Mouse (Mus musculus): ENCODE measurements around the gene Xlr5a. TPM values are rescaled to one million over a fixed set of nuclear protein-coding genes. Genes with fewer than 3 reads are reported as not detected.
"Not testable (repeated sequence)": the region's sequence is repeated elsewhere in the genome, so short reads cannot be mapped to it uniquely, and the experiment has no call there.

The Xlr5a gene
- polyA plus RNA-seq, 1 experiment from 2014 or later, result not detected

DNA sequence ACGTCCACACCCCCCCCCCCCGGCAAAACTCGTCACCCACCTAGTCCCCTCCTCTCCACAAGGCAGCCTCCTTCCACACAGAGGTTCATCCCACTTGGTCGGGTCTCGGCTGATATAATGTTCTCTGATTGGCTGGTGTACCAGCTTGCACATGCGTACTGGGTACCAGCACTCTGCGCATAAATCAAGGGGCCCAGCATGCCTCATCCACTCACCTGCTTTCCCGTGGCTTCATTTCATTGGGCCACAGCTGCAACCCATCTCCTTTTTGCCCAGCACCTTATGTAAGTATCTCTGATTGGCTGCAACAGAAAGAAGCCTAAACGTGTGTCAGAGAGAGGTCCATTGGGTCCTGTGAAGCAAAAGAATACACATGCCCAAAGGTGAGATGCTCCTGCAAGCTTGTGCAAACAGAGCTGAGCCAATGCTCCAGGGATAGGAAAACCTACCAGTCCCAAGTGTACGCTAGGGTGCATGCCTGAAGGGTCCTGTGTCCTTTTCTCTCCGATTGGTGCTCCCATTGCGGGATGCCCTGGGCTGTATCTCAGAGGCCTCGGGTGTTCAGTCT, 195.8 kb downstream of the Xlr5a start, which contains the start of gene Xlr3a:
Gene Xlr3a (minus strand): TSS at position 155 of the 568 bp plus-strand sequence.
- WGBS, result 71% methylated on average over 13 of the region's 13 CpGs
- not testable (repeated sequence) for DNase-seq (ENCODE audit: low spot score); H3K9me3 ChIP-seq; H3K27me3 ChIP-seq (ENCODE audit: insufficient read depth, poor library complexity, severe bottlenecking); H3K36me3 ChIP-seq; H3K4me1 ChIP-seq; H3K4me3 ChIP-seq; H3K27ac ChIP-seq

- not testable (repeated sequence) for H3K27ac ChIP-seq; H3K27me3 ChIP-seq (ENCODE audit: insufficient read depth, poor library complexity, severe bottlenecking); H3K4me1 ChIP-seq; H3K9me3 ChIP-seq; H3K4me3 ChIP-seq; DNase-seq (ENCODE audit: low spot score); H3K36me3 ChIP-seq
- 77% methylated on average over 19 of the region's 19 CpGs for WGBS
Measured at GRCm38 (mm10) chrX:73082267-73083055, 210.3 kb downstream of the Xlr5a start, which contains the start of gene Xlr4a. Xlr4a (minus strand) TSS chrX:73082478.

- not testable (repeated sequence) for H3K27ac ChIP-seq; H3K9me3 ChIP-seq; H3K4me1 ChIP-seq; DNase-seq (ENCODE audit: low spot score); H3K4me3 ChIP-seq; H3K36me3 ChIP-seq
- peaks cover 32% of the 10 kb centered on the region for H3K27me3 ChIP-seq (ENCODE audit: insufficient read depth, poor library complexity, severe bottlenecking)
- 72% methylated on average over 2 of the region's 5 CpGs for WGBS
Measured at GRCm38 (mm10) chrX:73066765-73067312, 225.9 kb downstream of the Xlr5a start.

- DNase-seq (ENCODE audit: low spot score), result no peak
- Histone ChIP-seq H3K4me1 (0 out of 2 replicates have a peak, but pooled peaks cover 3% of the 10 kb centered on the region), H3K4me3 (peak within 1 kb of the TSS; percentile 42), H3K27ac (no peak within 1 kb of the TSS), H3K9me3 (no peaks in the 10 kb centered on the region), H3K36me3 (no peaks in the 10 kb centered on the region), H3K27me3 (ENCODE audit: insufficient read depth, poor library complexity, severe bottlenecking) (peaks cover 32% of the 10 kb centered on the region)
- 25% methylated on average over 7 of the region's 7 CpGs for WGBS
Measured at GRCm38 (mm10) chrX:73064415-73064793, 228.4 kb downstream of the Xlr5a start, which contains the start of gene Pnma3. Pnma3 (plus strand) TSS chrX:73064787.

DNA sequence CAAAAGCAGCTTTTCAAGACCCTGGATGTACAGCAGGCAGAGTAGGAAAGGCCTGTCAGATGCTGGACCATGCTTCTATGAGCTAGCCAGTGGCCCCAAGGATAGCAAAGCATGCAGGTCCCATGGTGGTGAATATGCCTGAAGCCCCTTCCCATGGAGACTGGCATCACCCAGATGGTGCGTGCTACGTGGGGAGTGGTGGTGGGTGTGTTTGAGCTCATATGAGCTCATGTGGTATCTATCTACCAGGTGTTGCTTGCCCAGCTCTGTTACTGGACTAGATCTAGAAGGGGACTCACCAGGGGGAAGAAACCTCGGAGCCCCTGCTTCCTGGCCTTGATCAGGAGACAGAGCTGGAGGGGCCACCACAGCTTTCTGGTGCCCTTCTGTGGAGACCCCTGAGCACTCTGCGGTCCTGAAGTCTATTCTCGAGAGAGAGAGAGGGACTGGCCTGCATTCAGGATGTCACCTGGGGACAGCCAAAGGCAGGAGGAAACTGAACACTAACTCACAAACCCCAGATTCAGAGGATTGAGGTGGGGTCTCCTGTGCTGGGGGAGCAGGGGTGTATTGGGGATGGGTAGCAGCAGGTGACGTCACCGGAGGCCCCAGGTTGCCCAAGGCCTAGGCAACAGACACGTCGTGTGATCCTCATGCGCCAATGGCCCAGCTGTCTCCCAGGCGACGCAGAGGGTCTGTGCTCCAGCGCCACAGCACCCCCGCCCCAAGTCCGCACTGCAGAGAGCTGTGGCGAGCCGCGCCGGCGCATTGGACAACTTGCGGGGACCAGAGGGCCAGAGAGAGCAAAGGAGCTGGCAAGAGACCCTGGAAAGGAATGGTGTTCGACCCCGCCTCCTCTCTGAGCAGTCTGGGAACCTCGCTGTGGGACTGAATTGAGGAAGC, 229.0 kb downstream of the Xlr5a start:
- 30% methylated on average over 24 of the region's 24 CpGs for WGBS
- Histone ChIP-seq H3K4me3 (peak overlapping the region; percentile 42), H3K4me1 (0 out of 2 replicates have a peak, but pooled peaks cover 3% of the 10 kb centered on the region), H3K27ac (no peak overlapping the region), H3K27me3 (ENCODE audit: insufficient read depth, poor library complexity, severe bottlenecking) (peaks cover 32% of the 10 kb centered on the region), H3K36me3 (no peaks in the 10 kb centered on the region), H3K9me3 (no peaks in the 10 kb centered on the region)
- DNase-seq (ENCODE audit: low spot score), result no peak

- no peaks in the 10 kb centered on the region for H3K9me3 ChIP-seq
- no peak overlapping the region for H3K27ac ChIP-seq
- no peak overlapping the region for H3K4me3 ChIP-seq
- H3K27me3 ChIP-seq (ENCODE audit: insufficient read depth, poor library complexity, severe bottlenecking), result peaks cover 32% of the 10 kb centered on the region
- 53% methylated on average over 5 of the region's 5 CpGs for WGBS
- H3K4me1 ChIP-seq, result 0 out of 2 replicates have a peak, but pooled peaks cover 3% of the 10 kb centered on the region
- DNase-seq (ENCODE audit: low spot score), result no peak
- H3K36me3 ChIP-seq, result no peaks in the 10 kb centered on the region
Measured at GRCm38 (mm10) chrX:73062323-73062722, 230.5 kb downstream of the Xlr5a start.

DNA sequence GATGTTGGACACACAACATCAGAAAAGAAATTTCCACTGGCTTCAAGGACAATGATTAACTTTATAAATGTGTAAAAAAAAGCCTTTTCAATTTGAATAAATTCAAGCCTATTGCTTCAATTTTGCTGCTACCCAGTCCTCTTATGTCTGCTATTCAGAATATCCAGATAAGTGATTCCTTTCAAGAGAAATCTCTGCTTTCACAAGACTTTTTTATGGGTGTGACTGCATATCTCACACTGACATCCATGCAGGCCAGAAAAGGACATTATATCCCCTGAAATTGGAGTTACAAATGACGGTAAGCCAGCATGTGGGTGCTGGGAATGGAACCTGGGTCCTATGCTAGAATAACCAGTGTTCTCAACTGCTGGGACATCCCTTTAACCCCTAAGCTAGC, 231.2 kb downstream of the Xlr5a start:
- 65% methylated on average over 1 of the region's 1 CpGs for WGBS
- no peaks in the 10 kb centered on the region for H3K36me3 ChIP-seq
- H3K4me3 ChIP-seq, result no peak overlapping the region
- DNase-seq (ENCODE audit: low spot score), result no peak
- no peak overlapping the region for H3K27ac ChIP-seq
- H3K9me3 ChIP-seq, result no peaks in the 10 kb centered on the region
- H3K4me1 ChIP-seq, result 0 out of 2 replicates have a peak, but pooled peaks cover 3% of the 10 kb centered on the region
- peaks cover 32% of the 10 kb centered on the region for H3K27me3 ChIP-seq (ENCODE audit: insufficient read depth, poor library complexity, severe bottlenecking)

Other genes with a start within 250 kb of the Xlr5a start
- gene Pnma3, start 228.2 kb downstream of the Xlr5a start, polyA plus RNA-seq (2016; fragmentation: Nextera tagmentation; extraction: Ambion mirVana), result 0.08 TPM in 1 of 2 replicates, not detected in the other
- gene Xlr4a, start 210.5 kb downstream of the Xlr5a start, polyA plus RNA-seq (2016; fragmentation: Nextera tagmentation; extraction: Ambion mirVana), result 0.84 and 1.2 TPM in 2 replicates
- gene Xlr3a, start 195.9 kb downstream of the Xlr5a start, polyA plus RNA-seq (2016; fragmentation: Nextera tagmentation; extraction: Ambion mirVana), result 1.8 and 2.4 TPM in 2 replicates
- 0.10 and 0.23 TPM in 2 replicates for gene Gm14685, start 175.9 kb downstream of the Xlr5a start, polyA plus RNA-seq (2016; fragmentation: Nextera tagmentation; extraction: Ambion mirVana)
- not detected in 2 replicates for gene Xlr5b, start 144.2 kb downstream of the Xlr5a start, polyA plus RNA-seq (2016; fragmentation: Nextera tagmentation; extraction: Ambion mirVana)
- gene DXBay18, start 143.5 kb downstream of the Xlr5a start, polyA plus RNA-seq (2016; fragmentation: Nextera tagmentation; extraction: Ambion mirVana), result 0.13 TPM in 1 of 2 replicates, not detected in the other
- gene Spin2d, start 116.0 kb downstream of the Xlr5a start, polyA plus RNA-seq (2016; fragmentation: Nextera tagmentation; extraction: Ambion mirVana), result not detected in 2 replicates
- gene Xlr3b, start 100.8 kb downstream of the Xlr5a start, polyA plus RNA-seq (2016; fragmentation: Nextera tagmentation; extraction: Ambion mirVana), result 6.0 and 9.8 TPM in 2 replicates
- gene Xlr4b, start 78.6 kb downstream of the Xlr5a start, polyA plus RNA-seq (2016; fragmentation: Nextera tagmentation; extraction: Ambion mirVana), result 0.74 and 0.83 TPM in 2 replicates
- 7.6 and 8.1 TPM in 2 replicates for gene F8a, start 64.7 kb downstream of the Xlr5a start, polyA plus RNA-seq (2016; fragmentation: Nextera tagmentation; extraction: Ambion mirVana)
- gene Xlr4c, start 49.8 kb downstream of the Xlr5a start, polyA plus RNA-seq (2016; fragmentation: Nextera tagmentation; extraction: Ambion mirVana), result 0.25 and 0.34 TPM in 2 replicates
- gene Xlr3c, start 27.6 kb downstream of the Xlr5a start, polyA plus RNA-seq (2016; fragmentation: Nextera tagmentation; extraction: Ambion mirVana), result not detected in 2 replicates
- not detected in 2 replicates for gene Xlr5c, start within 50 bp of the Xlr5a start, polyA plus RNA-seq (2016; fragmentation: Nextera tagmentation; extraction: Ambion mirVana)
- not detected in 2 replicates for gene Gm45015, start 43.9 kb upstream of the Xlr5a start, polyA plus RNA-seq (2016; fragmentation: Nextera tagmentation; extraction: Ambion mirVana)
- 12.7 and 13.6 TPM in 2 replicates for gene Zfp275, start 49.6 kb upstream of the Xlr5a start, polyA plus RNA-seq (2016; fragmentation: Nextera tagmentation; extraction: Ambion mirVana)
- gene Gm18336, start 105.8 kb upstream of the Xlr5a start, polyA plus RNA-seq (2016; fragmentation: Nextera tagmentation; extraction: Ambion mirVana), result not detected in 2 replicates
- 0.13 TPM in 1 of 2 replicates, not detected in the other for gene Zfp92, start 118.1 kb upstream of the Xlr5a start, polyA plus RNA-seq (2016; fragmentation: Nextera tagmentation; extraction: Ambion mirVana)
- gene Trex2, start 142.4 kb upstream of the Xlr5a start, polyA plus RNA-seq (2016; fragmentation: Nextera tagmentation; extraction: Ambion mirVana), result not detected in 2 replicates
- 83.7 and 90.0 TPM in 2 replicates for gene Haus7, start 166.1 kb upstream of the Xlr5a start, polyA plus RNA-seq (2016; fragmentation: Nextera tagmentation; extraction: Ambion mirVana)
- gene Bgn, start 190.6 kb upstream of the Xlr5a start, polyA plus RNA-seq (2016; fragmentation: Nextera tagmentation; extraction: Ambion mirVana), result 18.6 and 30.3 TPM in 2 replicates
- gene Atp2b3, start 210.1 kb upstream of the Xlr5a start, polyA plus RNA-seq (2016; fragmentation: Nextera tagmentation; extraction: Ambion mirVana), result 0.11 and 0.21 TPM in 2 replicates

All from heart, embryonic 10.5 days (tissue).